Mouse (Mus musculus) hindbrain, embryonic 11.5 days (tissue): ENCODE data around the gene Cdk16. TPM values are rescaled to one million over a fixed set of nuclear protein-coding genes. Genes with fewer than 3 reads are reported as not detected.
"Not testable (repeated sequence)": the region's sequence is repeated elsewhere in the genome, so short reads cannot be mapped to it uniquely, and the experiment has no call there.

Experiments used
- ATAC-seq: fragments of 200-750 bp; cut with Nextera tagmentation; 2 replicates; pipeline ENCODE4 v1.8.0; 2017; ENCODE audit warnings: mild to moderate bottlenecking, moderate TSS enrichment, moderate library complexity; ENCODE audit not compliant: low FRiP score
- DNase-seq: peaks from one replicate; pipeline ENCODE4 v3.0.0-alpha.2; 2015; ENCODE audit warnings: low spot score
- H3K27ac ChIP-seq: fragments of 300-500 bp; sonication (generic); 2 replicates; pipeline ENCODE4 v1.5.1; 2014; ENCODE audit warnings: mild to moderate bottlenecking, low read depth, low read length
- H3K27me3 ChIP-seq: fragments of 300-500 bp; sonication (generic); 2 replicates; pipeline ENCODE4 v1.6.1; 2014; ENCODE audit warnings: mild to moderate bottlenecking, low read length, moderate library complexity, mixed read lengths; ENCODE audit not compliant: control insufficient read depth, insufficient read depth
- H3K36me3 ChIP-seq: fragments of 300-500 bp; sonication (generic); 2 replicates; pipeline ENCODE4 v1.6.1; 2014; ENCODE audit warnings: mild to moderate bottlenecking, low read length, moderate library complexity, mixed read lengths; ENCODE audit not compliant: control insufficient read depth, insufficient read depth
- H3K4me1 ChIP-seq: fragments of 300-500 bp; sonication (generic); replicated peaks from 2 replicates; pipeline ENCODE4 v1.6.1; 2014; ENCODE audit warnings: low read length, mixed read lengths; ENCODE audit not compliant: control insufficient read depth, insufficient read depth
- H3K4me2 ChIP-seq: fragments of 300-500 bp; sonication (generic); replicated peaks from 2 replicates; pipeline ENCODE4 v1.6.1; 2014; ENCODE audit warnings: mild to moderate bottlenecking, low read depth, low read length
- H3K4me3 ChIP-seq: fragments of 300-500 bp; sonication (generic); 2 replicates; pipeline ENCODE4 v1.5.1; 2014; ENCODE audit warnings: low read depth, low read length
- H3K9ac ChIP-seq: fragments of 300-500 bp; sonication (generic); 2 replicates; pipeline ENCODE4 v1.6.1; 2014; ENCODE audit warnings: low read depth, low read length
- H3K9me3 ChIP-seq: fragments of 300-500 bp; sonication (generic); 2 replicates; pipeline ENCODE4 v1.6.1; 2016; ENCODE audit warnings: low read length; ENCODE audit not compliant: control insufficient read depth
- WGBS: fragments of 180-500 bp; shearing (Covaris S2); extraction: QIAGEN DNeasy Blood & Tissue Kit; methylation state at CpG from one replicate; pipeline ENCODE4 v1.1.7; 2014; 5-methylcytosine and 5-hydroxymethylcytosine counted together
- polyA plus RNA-seq: library from polyadenylated mRNA; unstranded; fragments of >200 nt; fragmentation: Nextera tagmentation; extraction: Ambion mirVana; gene quantifications from 2 replicates; pipeline ENCODE4 v1.2.1, GENCODE M21; 2014

The Cdk16 gene
- polyA plus RNA-seq, 1 experiment from 2014 or later: 94.6 TPM

GRCm38 (mm10) chrX:20728681-20729080, 40.9 kb downstream of the Cdk16 start:
- Histone ChIP-seq H3K9ac (no peak overlapping the region), H3K27me3 (no peaks in the 10 kb centered on the region), H3K4me3 (no peak overlapping the region), H3K36me3 (no peaks in the 10 kb centered on the region), H3K9me3 (no peaks in the 10 kb centered on the region), H3K4me1 (no peaks in the 10 kb centered on the region), H3K27ac (no peak overlapping the region), H3K4me2 (no peak overlapping the region)
- DNase-seq (no peak), ATAC-seq (no peak)
- 81% methylated on average over 5 of the region's 5 CpGs for WGBS

- 52% methylated on average over 10 of the region's 10 CpGs for WGBS
- not testable (repeated sequence) for DNase-seq, ATAC-seq
Measured at GRCm38 (mm10) chrX:20730048-20730447, 42.3 kb downstream of the Cdk16 start.

GRCm38 (mm10) chrX:20736479-20736878, 48.7 kb downstream of the Cdk16 start:
- Histone ChIP-seq H3K27ac (no peak overlapping the region), H3K36me3 (no peaks in the 10 kb centered on the region), H3K4me3 (no peak overlapping the region), H3K27me3 (no peaks in the 10 kb centered on the region), H3K9me3 (no peaks in the 10 kb centered on the region), H3K4me1 (no peaks in the 10 kb centered on the region), H3K9ac (no peak overlapping the region), H3K4me2 (no peak overlapping the region)
- DNase-seq (no peak), ATAC-seq (no peak)
- 91% methylated on average over 4 of the region's 4 CpGs for WGBS

More at GRCm38 (mm10) chrX:20730048-20730447, 42.3 kb downstream of the Cdk16 start:
- H3K4me2 ChIP-seq, H3K4me1 ChIP-seq, H3K27ac ChIP-seq, H3K9ac ChIP-seq, H3K9me3 ChIP-seq, H3K4me3 ChIP-seq, H3K27me3 ChIP-seq, H3K36me3 ChIP-seq: not testable (repeated sequence)

- DNase-seq (no peak), ATAC-seq (no peak)
- no peaks in the 10 kb centered on the region for H3K36me3 ChIP-seq
- no peak overlapping the region for H3K4me2 ChIP-seq
- H3K27me3 ChIP-seq: no peaks in the 10 kb centered on the region
- H3K9me3 ChIP-seq: no peaks in the 10 kb centered on the region
- H3K4me3 ChIP-seq: no peak overlapping the region
- no peak overlapping the region for H3K27ac ChIP-seq
- H3K4me1 ChIP-seq: no peaks in the 10 kb centered on the region
- 93% methylated on average over 2 of the region's 2 CpGs for WGBS
- no peak overlapping the region for H3K9ac ChIP-seq
Measured at GRCm38 (mm10) chrX:20748829-20749228, 61.1 kb downstream of the Cdk16 start.

Other genes with a start within 250 kb of the Cdk16 start
- gene Rgn, start 138.2 kb upstream of the Cdk16 start, polyA plus RNA-seq: 0.20 TPM in 1 of 2 replicates, not detected in the other
- gene Rbm10, start 70.5 kb upstream of the Cdk16 start, polyA plus RNA-seq: 55.7 and 64.3 TPM in 2 replicates
- 200 and 208 TPM in 2 replicates for gene Ndufb11, start 70.3 kb upstream of the Cdk16 start, polyA plus RNA-seq
- 248 and 285 TPM in 2 replicates for gene Uba1, start 29.6 kb upstream of the Cdk16 start, polyA plus RNA-seq
- 76.7 and 87.5 TPM in 2 replicates for gene Usp11, start 16.0 kb downstream of the Cdk16 start, polyA plus RNA-seq
- 106 and 118 TPM in 2 replicates for gene Araf, start 109.9 kb downstream of the Cdk16 start, polyA plus RNA-seq
- gene Timp1, start 182.2 kb downstream of the Cdk16 start, polyA plus RNA-seq: 8.9 and 10.4 TPM in 2 replicates
- gene Syn1, start 233.1 kb downstream of the Cdk16 start, polyA plus RNA-seq: 12.4 and 12.7 TPM in 2 replicates
- gene Cfp, start 243.6 kb downstream of the Cdk16 start, polyA plus RNA-seq: 2.8 and 3.4 TPM in 2 replicates